Mouse (Mus musculus) bone marrow, adult 2 months (tissue): ENCODE results near the gene Kncn.

Source experiments
- CTCF ChIP-seq: fragments of 200-500 bp; IDR thresholded peaks from 2 replicates; pipeline ENCODE4 v1.5.1; 2011; ENCODE audit warnings: low read length, control low read depth; ENCODE audit not compliant: control insufficient read depth, insufficient read depth
- POLR2A ChIP-seq: fragments of 200-500 bp; IDR thresholded peaks from 2 replicates; pipeline ENCODE4 v1.6.1; 2011; ENCODE audit warnings: low read depth, mild to moderate bottlenecking, control low read depth, low read length, borderline replicate concordance; ENCODE audit not compliant: control insufficient read depth

DNA sequence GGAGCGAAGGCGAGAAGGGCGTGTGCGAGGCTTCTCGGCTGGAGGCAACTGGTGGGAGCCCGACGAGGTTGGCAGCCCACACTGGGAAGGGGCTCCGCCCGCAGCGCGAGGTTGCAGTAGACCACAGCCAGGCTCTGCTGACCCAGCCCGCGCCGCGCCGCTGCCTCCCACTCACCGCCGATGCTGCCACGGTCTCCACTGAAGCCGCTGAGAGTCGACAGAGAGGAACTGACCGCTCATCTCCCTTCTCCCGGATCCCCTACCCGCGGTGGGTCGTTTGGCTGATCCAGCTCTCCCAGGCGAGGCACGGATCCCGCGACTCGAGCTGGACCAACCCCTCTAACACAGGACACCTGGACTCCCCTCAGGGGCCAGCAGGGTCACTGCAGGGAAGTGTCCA, 6.4 kb downstream of the Kncn start, which contains the start of gene 6430628N08Rik:
- no peak for TF ChIP-seq CTCF
- no peak for TF ChIP-seq POLR2A
